Mouse (Mus musculus): Measurements from ENCODE around the gene Ankrd39. TPM values are rescaled to one million over a fixed set of nuclear protein-coding genes. Genes with fewer than 3 reads are reported as not detected.

The Ankrd39 gene
- polyA plus RNA-seq, 1 experiment from 2014 or later = 27.3 TPM

GRCm38 (mm10) chr1:36570320-36570719 lies 23.1 kb upstream of the Ankrd39 start:
- no peak overlapping the region for H3K9ac ChIP-seq
- H3K4me2 ChIP-seq = no peak overlapping the region
- no peak for ATAC-seq (ENCODE audit: insufficient number of reproducible peaks, insufficient read depth, low FRiP score, low TSS enrichment, low read depth)
- H3K36me3 ChIP-seq = no peaks in the 10 kb centered on the region
- H3K4me1 ChIP-seq = peaks cover 77% of the 10 kb centered on the region
- 92% methylated on average over 5 of the region's 5 CpGs for WGBS
- H3K9me3 ChIP-seq = no peaks in the 10 kb centered on the region
- H3K4me3 ChIP-seq = no peak overlapping the region
- no peaks in the 10 kb centered on the region for H3K27me3 ChIP-seq
- 0 out of 2 replicates have a peak overlapping the region, but pooled peaks have one; percentile 78 for H3K27ac ChIP-seq

- peak overlapping the region; percentile 78; the same call in 1 of the 2 replicates for H3K27ac ChIP-seq
- 43% methylated on average over 7 of the region's 7 CpGs for WGBS
These were observed 22.5 kb upstream of the Ankrd39 start for GRCm38 (mm10) chr1:36569694-36570276.

GRCm38 (mm10) chr1:36568776-36569175 lies 21.5 kb upstream of the Ankrd39 start:
- Histone ChIP-seq H3K27ac (peak overlapping the region; percentile 78), H3K9me3 (no peaks in the 10 kb centered on the region), H3K36me3 (no peaks in the 10 kb centered on the region), H3K4me1 (peaks cover 63% of the 10 kb centered on the region), H3K4me3 (no peak overlapping the region), H3K4me2 (peak overlapping the region; percentile 41; the same call in 1 of the 2 replicates), H3K27me3 (no peaks in the 10 kb centered on the region), H3K9ac (no peak overlapping the region; the same call in 1 of the 2 replicates)
- WGBS = 75% methylated on average over 4 of the region's 4 CpGs
- no peak for ATAC-seq (ENCODE audit: insufficient number of reproducible peaks, insufficient read depth, low FRiP score, low TSS enrichment, low read depth)

More at GRCm38 (mm10) chr1:36569694-36570276, 22.5 kb upstream of the Ankrd39 start:
- Histone ChIP-seq H3K9me3 (no peaks in the 10 kb centered on the region), H3K9ac (no peak overlapping the region), H3K36me3 (no peaks in the 10 kb centered on the region), H3K4me1 (peaks cover 73% of the 10 kb centered on the region), H3K4me3 (no peak overlapping the region), H3K27me3 (no peaks in the 10 kb centered on the region), H3K4me2 (no peak overlapping the region)
- ATAC-seq (ENCODE audit: insufficient number of reproducible peaks, insufficient read depth, low FRiP score, low TSS enrichment, low read depth) = no peak

DNA sequence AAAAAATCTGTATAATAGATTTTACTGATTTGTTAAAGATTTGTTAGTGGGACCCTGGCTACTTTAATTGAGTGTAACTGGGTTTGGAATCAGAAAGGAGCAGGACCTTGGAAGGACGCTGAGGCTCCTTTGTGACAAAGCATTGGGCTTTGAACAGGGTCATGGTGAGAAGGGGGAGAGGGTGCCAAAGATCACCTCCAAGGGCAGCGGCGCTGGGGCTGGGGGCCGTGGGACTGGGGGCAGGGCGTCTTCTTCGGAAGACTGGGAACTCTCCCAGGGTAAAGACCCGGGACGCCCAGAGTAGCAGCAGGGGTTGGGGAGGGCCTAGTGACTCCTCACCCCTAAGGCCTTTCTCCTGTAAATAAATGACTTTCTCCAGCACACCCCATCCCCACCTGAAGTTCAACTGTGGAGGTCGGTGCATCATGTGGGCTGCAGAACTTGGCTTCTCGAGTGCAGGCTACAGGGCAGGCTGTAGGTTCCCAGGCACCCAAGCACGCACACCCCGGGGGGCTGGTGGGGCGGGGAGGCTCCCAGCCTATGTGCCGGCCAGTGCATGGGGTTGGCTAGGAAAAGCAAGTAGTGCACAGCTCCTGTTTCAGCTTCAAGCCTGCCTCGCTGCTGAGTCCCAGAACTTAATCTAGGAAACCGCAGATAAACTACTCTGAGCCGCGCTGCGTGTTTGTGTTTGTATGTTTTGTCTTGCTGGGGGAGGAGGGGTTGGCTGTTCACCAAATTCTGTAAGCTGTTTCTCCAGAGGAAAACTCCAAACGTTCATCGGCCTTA lies 20.8 kb upstream of the Ankrd39 start:
- Histone ChIP-seq H3K4me2 (peak overlapping the region; percentile 41), H3K9me3 (no peaks in the 10 kb centered on the region), H3K9ac (peak overlapping the region; percentile 46), H3K27ac (peak overlapping the region; percentile 78), H3K36me3 (no peaks in the 10 kb centered on the region), H3K4me3 (no peak overlapping the region), H3K27me3 (no peaks in the 10 kb centered on the region), H3K4me1 (peaks cover 61% of the 10 kb centered on the region)
- 28% methylated on average over 21 of the region's 21 CpGs for WGBS
- ATAC-seq (ENCODE audit: insufficient number of reproducible peaks, insufficient read depth, low FRiP score, low TSS enrichment, low read depth) = no peak; the same call in 1 of the 2 replicates

DNA sequence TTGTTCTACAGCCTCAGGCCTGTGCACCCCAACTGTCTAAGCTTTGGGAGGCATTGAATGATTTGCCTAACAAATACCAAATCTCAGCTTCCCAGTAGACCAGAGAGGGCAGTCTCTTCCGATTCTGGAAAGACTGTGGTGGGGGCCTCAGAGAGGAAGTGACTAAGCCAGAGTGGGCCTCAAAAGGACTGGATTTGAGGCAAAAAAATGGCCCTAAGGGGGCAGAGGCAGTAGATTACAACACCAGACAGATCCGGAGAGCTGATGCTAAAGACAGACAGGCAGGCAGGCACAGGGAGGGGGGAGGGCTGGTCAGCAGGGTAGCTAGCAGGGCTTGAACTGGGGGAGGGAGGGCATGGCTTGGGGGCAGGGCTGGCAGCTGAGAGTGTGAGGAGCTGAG lies 19.2 kb upstream of the Ankrd39 start:
- Histone ChIP-seq H3K9me3 (no peaks in the 10 kb centered on the region), H3K9ac (no peak overlapping the region), H3K4me2 (no peak overlapping the region), H3K27me3 (no peaks in the 10 kb centered on the region), H3K4me1 (peaks cover 64% of the 10 kb centered on the region), H3K4me3 (no peak overlapping the region), H3K36me3 (no peaks in the 10 kb centered on the region), H3K27ac (no peak overlapping the region)
- 11% methylated on average over 2 of the region's 2 CpGs for WGBS
- no peak for ATAC-seq (ENCODE audit: insufficient number of reproducible peaks, insufficient read depth, low FRiP score, low TSS enrichment, low read depth)

DNA sequence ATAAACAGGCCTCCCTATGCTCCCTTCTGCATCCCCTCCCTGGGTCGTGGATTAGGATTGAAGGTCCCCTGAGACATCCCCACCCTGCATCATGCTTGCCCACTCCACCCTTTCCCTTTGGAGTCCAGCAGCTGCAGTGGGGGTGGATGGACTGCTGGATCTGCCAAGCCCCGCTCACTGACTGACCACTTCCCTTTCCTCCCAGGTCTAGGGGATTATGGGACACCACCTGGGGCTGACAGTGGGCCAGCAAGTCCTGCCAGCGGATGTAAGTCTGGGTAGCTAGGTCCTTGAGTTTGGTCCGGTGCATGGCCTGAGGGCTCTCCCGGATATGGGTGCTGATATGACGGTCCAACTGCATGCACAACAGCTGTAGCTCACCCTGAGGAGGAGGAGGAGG lies 16.9 kb upstream of the Ankrd39 start:
- no peak overlapping the region for H3K4me3 ChIP-seq
- H3K27ac ChIP-seq = no peak overlapping the region
- no peak overlapping the region for H3K4me2 ChIP-seq
- no peaks in the 10 kb centered on the region for H3K36me3 ChIP-seq
- no peak overlapping the region for H3K9ac ChIP-seq
- no peak for ATAC-seq (ENCODE audit: insufficient number of reproducible peaks, insufficient read depth, low FRiP score, low TSS enrichment, low read depth)
- WGBS = 73% methylated on average over 6 of the region's 6 CpGs
- H3K4me1 ChIP-seq = peaks cover 60% of the 10 kb centered on the region
- no peaks in the 10 kb centered on the region for H3K27me3 ChIP-seq
- no peaks in the 10 kb centered on the region for H3K9me3 ChIP-seq

DNA sequence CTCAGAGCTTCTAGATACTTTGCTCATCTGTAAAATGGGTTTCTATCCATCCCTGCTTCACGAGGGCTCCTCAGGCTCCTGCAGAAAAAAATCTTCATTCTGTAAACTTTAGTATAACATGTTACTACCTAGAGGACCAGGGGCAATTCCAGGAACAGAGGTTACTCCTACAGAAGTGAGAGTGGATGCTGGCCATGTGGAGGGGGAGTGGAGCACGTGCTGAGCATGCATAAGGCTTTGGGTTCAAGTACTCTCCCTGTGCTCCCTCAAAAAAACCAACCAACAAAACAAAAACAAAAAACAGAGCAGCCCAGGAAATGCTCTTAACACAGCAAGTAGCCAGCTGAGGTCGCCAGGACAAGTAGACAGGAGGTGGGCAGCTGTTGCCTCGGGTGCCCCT lies 16.4 kb upstream of the Ankrd39 start:
- no peak overlapping the region for H3K27ac ChIP-seq
- no peaks in the 10 kb centered on the region for H3K36me3 ChIP-seq
- no peak overlapping the region for H3K4me2 ChIP-seq
- no peak overlapping the region for H3K9ac ChIP-seq
- H3K4me3 ChIP-seq = no peak overlapping the region
- H3K27me3 ChIP-seq = no peaks in the 10 kb centered on the region
- no peak for ATAC-seq (ENCODE audit: insufficient number of reproducible peaks, insufficient read depth, low FRiP score, low TSS enrichment, low read depth)
- peaks cover 60% of the 10 kb centered on the region for H3K4me1 ChIP-seq
- WGBS = 78% methylated on average over 4 of the region's 4 CpGs
- no peaks in the 10 kb centered on the region for H3K9me3 ChIP-seq

DNA sequence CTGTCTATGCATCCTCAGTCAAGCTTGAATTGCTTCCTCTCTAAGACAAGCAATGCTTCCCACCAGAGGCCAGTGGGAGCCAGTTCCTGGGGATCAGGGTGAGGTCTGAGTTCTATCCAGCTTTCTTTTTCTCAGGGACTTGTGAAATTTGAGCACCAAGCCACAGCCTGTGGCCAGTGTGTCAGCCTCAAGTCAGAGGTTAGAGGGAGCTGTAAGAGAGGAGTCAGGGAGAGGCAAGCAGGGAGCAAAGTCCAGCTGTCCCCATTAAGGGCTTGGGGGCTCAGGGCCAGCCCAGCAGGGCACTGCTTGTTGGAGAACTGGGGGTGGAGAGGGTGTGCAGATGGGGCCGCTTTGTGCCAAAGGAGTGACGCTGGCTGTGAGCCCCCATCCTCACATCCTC lies 16.0 kb upstream of the Ankrd39 start:
- Histone ChIP-seq H3K4me2 (no peak overlapping the region), H3K9ac (no peak overlapping the region), H3K9me3 (no peaks in the 10 kb centered on the region), H3K27me3 (no peaks in the 10 kb centered on the region), H3K4me1 (peaks cover 58% of the 10 kb centered on the region), H3K4me3 (no peak overlapping the region), H3K27ac (no peak overlapping the region), H3K36me3 (no peaks in the 10 kb centered on the region)
- 75% methylated on average over 2 of the region's 2 CpGs for WGBS
- no peak for ATAC-seq (ENCODE audit: insufficient number of reproducible peaks, insufficient read depth, low FRiP score, low TSS enrichment, low read depth)

DNA sequence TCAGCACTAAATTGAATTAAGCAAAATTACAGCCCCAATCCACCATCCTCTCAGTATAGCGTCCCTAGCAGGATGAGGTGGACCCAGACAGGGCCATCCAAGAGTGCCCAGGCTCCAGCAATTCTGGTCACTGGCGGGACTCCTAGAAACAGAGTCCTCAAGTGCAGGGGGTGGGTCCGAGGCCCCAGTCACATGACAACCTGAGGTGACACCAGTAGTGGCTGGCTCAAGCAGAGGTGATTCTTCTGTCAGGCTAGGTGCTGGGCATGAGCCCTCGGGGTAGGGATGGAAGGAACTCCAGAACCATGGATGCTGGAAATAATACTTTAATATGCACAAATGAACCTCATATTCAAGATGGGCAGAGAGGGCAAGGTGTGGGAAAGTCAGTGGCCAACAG lies 15.1 kb upstream of the Ankrd39 start:
- ATAC-seq (ENCODE audit: insufficient number of reproducible peaks, insufficient read depth, low FRiP score, low TSS enrichment, low read depth) = no peak

GRCm38 (mm10) chr1:36560903-36561302 lies 13.7 kb upstream of the Ankrd39 start:
- no peak for ATAC-seq (ENCODE audit: insufficient number of reproducible peaks, insufficient read depth, low FRiP score, low TSS enrichment, low read depth)

More for the DNA sequence above, 15.1 kb upstream of the Ankrd39 start:
- 55% methylated on average over 4 of the region's 4 CpGs for WGBS
- H3K4me2 ChIP-seq = no peak overlapping the region
- no peaks in the 10 kb centered on the region for H3K36me3 ChIP-seq
- no peak overlapping the region for H3K4me3 ChIP-seq
- no peak overlapping the region for H3K9ac ChIP-seq
- H3K4me1 ChIP-seq = peaks cover 51% of the 10 kb centered on the region
- H3K27ac ChIP-seq = no peak overlapping the region
- H3K27me3 ChIP-seq = no peaks in the 10 kb centered on the region
- no peaks in the 10 kb centered on the region for H3K9me3 ChIP-seq

DNA sequence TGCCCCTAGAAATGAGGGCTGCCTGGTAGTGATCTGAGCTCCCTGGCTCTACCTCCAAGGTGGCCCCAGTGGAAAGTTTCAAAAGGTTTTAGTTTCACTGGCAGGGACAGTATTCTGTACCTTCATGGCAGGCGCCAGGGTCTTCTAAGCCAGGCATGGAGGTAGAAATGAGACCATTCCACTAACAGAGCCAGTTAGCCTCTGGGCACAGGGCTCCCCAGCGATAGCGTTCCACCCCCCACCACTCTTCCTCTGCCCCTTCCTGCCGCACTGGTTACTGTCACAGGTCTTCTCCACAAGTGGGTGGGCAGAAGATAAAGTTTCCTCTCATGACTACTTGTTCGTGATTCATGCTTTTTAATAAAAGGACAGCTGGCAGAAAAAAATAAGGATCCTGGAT lies 12.6 kb upstream of the Ankrd39 start:
- H3K27me3 ChIP-seq = no peaks in the 10 kb centered on the region
- H3K4me2 ChIP-seq = 0 out of 2 replicates have a peak overlapping the region, but pooled peaks have one; percentile 1

More at GRCm38 (mm10) chr1:36560903-36561302, 13.7 kb upstream of the Ankrd39 start:
- H3K27me3 ChIP-seq = no peaks in the 10 kb centered on the region
- H3K9ac ChIP-seq = no peak overlapping the region
- H3K27ac ChIP-seq = no peak overlapping the region
- no peaks in the 10 kb centered on the region for H3K36me3 ChIP-seq
- peaks cover 38% of the 10 kb centered on the region for H3K4me1 ChIP-seq
- no peak overlapping the region for H3K4me2 ChIP-seq
- no peak overlapping the region for H3K4me3 ChIP-seq
- H3K9me3 ChIP-seq = no peaks in the 10 kb centered on the region
- WGBS = 46% methylated on average over 6 of the region's 6 CpGs

GRCm38 (mm10) chr1:36559256-36559655 lies 12.0 kb upstream of the Ankrd39 start:
- Histone ChIP-seq H3K9ac (peak overlapping the region; percentile 99; the same call in 1 of the 2 replicates), H3K4me1 (peaks cover 55% of the 10 kb centered on the region), H3K4me2 (peak overlapping the region; percentile 96), H3K9me3 (no peaks in the 10 kb centered on the region), H3K27ac (peak overlapping the region; percentile 100; the same call in 1 of the 2 replicates), H3K27me3 (no peaks in the 10 kb centered on the region), H3K36me3 (peaks cover 11% of the 10 kb centered on the region), H3K4me3 (peak overlapping the region; percentile 96; the same call in 1 of the 2 replicates)
- ATAC-seq (ENCODE audit: insufficient number of reproducible peaks, insufficient read depth, low FRiP score, low TSS enrichment, low read depth) = no peak
- WGBS = 9% methylated on average over 4 of the region's 4 CpGs

More for the DNA sequence above, 12.6 kb upstream of the Ankrd39 start:
- H3K36me3 ChIP-seq = peaks cover 5% of the 10 kb centered on the region
- no peak overlapping the region for H3K27ac ChIP-seq
- H3K4me1 ChIP-seq = peaks cover 49% of the 10 kb centered on the region
- H3K4me3 ChIP-seq = no peak overlapping the region
- no peaks in the 10 kb centered on the region for H3K9me3 ChIP-seq
- H3K9ac ChIP-seq = no peak overlapping the region
- ATAC-seq (ENCODE audit: insufficient number of reproducible peaks, insufficient read depth, low FRiP score, low TSS enrichment, low read depth) = no peak
- WGBS = 35% methylated on average over 5 of the region's 5 CpGs

Measured in embryonic facial prominence, embryonic 13.5 days (tissue).